Mouse (Mus musculus): ENCODE data around the gene Mrpl37. TPM values are rescaled to one million over a fixed set of nuclear protein-coding genes. Genes with fewer than 3 reads are reported as not detected.

Gene Mrpl37
- polyA plus RNA-seq, 1 experiment = 76.4 TPM

GRCm38 (mm10) chr4:107067151-107067840, 628 bp upstream of the Mrpl37 start:
- DNase-seq (ENCODE audit: extremely low spot score in 1 of 2, low spot score in 1 of 2) = no peak

- DNase-seq (ENCODE audit: extremely low spot score in 1 of 2, low spot score in 1 of 2) = no peak
These were observed 2.1 kb downstream of the Mrpl37 start for GRCm38 (mm10) chr4:107064394-107065098.

GRCm38 (mm10) chr4:107063214-107063613, 3.5 kb downstream of the Mrpl37 start:
- no peak for DNase-seq (ENCODE audit: extremely low spot score in 1 of 2, low spot score in 1 of 2)

- DNase-seq (ENCODE audit: extremely low spot score in 1 of 2, low spot score in 1 of 2) = no peak
These were observed 5.1 kb downstream of the Mrpl37 start for GRCm38 (mm10) chr4:107061560-107061959.

DNA sequence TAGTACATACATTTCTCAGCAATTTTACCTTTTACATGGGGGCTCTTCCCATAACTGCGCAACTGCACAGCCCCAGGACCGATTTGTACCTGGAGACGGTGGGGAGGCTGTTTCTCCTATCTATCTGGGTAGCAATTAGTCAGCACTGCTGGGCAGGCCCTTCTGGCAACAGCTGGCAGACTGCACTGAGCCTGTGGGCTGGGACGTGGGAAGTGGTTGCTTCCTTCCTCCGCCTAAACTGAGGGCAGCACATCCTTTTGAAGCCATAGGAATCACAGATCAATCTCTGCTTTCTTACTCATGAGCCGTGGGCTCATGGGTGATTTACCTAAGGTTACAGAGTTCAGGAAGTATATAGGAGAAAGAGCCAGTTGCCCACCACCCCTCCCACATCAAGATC, 7.9 kb downstream of the Mrpl37 start:
- DNase-seq (ENCODE audit: extremely low spot score in 1 of 2, low spot score in 1 of 2) = peak in 1 of 2 experiments; percentile 50

DNA sequence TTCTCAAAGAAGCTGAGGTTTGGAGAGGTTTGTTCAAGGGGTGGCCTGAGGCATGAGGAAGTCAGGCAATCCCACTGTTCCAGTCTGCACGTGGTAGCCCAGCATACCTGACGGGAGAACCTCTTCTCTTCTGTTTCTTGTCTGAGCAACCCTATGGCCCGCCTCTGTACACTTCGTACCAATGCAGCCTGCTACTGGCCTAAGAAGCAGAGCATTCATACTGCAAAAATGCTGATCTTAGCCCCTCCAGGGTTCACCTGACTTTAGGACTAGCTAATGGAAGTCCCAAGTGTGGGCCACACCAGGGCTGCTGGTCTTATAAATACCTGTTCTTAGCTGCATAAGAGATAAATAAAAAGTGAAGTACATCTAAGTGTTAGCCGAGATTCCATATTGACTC, 8.3 kb downstream of the Mrpl37 start:
- no peak for DNase-seq (ENCODE audit: extremely low spot score in 1 of 2, low spot score in 1 of 2)

GRCm38 (mm10) chr4:107056088-107056487, 10.6 kb downstream of the Mrpl37 start:
- DNase-seq (ENCODE audit: extremely low spot score in 1 of 2, low spot score in 1 of 2) = no peak

DNA sequence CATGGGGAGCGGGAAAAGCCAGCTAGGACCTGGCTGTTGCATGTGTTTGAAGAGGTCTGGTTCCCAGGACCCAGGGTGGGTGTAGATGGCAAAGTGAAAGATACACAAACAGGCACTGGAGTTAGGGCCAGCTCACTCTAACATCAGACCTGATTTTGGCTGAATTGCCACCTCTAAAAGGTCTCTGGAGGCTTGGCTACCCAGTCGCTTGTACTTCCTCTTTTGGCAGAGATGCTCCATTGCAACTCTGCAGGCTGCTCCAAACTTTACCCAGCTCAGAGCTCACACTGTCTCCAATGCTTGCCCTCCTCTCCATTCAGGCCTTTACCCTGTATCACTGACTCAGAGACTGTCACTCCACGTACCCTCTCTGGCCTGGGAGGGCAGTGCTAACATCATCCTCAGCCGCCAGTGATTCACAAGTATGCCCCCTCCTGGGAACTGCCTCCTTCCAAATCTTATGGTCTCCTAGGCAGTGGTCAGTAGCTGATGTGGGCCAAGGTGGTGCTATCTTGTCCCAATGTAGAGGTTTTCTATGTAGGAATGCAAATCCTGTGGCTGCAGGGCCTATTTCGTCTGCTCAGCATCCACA, 13.6 kb downstream of the Mrpl37 start:
- DNase-seq (ENCODE audit: extremely low spot score in 1 of 2, low spot score in 1 of 2) = no peak

DNA sequence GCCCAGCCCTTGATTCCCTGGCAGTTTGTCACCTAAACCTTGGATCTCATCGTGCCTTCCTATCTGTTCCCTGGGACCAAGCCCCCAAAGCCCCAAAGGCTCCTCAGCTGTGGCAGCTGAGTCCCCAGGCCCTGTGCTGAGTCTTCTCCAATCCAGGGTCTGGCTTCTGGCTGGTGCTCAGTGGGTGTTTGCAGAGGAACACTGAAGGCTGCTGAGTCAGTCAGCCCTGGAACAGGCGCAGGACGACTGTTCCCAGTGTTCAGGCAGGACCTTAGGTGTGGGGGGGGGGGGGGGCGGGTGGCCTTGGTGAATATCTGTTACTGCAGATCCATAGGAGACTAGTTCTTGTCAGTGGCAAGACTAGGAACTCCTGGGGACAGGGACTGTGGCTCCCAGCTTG, 14.8 kb downstream of the Mrpl37 start:
- peak in 1 of 2 experiments; percentile 36 for DNase-seq (ENCODE audit: extremely low spot score in 1 of 2, low spot score in 1 of 2)

DNA sequence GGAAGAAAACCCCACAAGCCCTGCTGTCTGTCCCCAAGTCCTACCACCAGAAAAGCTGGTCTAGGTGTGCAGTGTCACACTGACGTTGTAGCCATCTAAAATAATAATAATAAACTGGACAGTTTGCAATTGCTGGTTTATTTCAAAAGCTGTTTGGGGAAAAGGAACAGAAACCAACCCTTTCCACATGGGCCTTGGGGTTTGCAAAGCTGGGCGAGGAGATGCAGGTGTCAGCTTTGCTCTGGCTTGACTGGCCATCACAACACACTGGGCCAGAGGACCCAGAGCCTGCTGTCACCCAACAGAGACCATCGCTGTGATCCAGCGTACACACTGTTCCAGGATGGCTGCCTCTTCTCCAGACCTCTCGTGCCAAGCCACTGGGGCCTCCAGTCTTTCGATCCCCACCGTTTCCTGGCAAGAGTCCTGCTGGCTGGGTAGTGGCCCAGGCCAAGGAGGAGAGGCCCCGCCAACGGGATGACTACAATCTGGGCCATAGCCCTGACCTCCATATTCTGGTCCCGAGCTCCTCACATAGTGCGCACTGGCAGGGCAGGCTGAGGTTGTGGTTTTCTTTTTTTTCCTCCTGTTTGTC, 18.0 kb downstream of the Mrpl37 start:
- peak in 1 of 2 experiments; percentile 35 for DNase-seq (ENCODE audit: extremely low spot score in 1 of 2, low spot score in 1 of 2)

DNA sequence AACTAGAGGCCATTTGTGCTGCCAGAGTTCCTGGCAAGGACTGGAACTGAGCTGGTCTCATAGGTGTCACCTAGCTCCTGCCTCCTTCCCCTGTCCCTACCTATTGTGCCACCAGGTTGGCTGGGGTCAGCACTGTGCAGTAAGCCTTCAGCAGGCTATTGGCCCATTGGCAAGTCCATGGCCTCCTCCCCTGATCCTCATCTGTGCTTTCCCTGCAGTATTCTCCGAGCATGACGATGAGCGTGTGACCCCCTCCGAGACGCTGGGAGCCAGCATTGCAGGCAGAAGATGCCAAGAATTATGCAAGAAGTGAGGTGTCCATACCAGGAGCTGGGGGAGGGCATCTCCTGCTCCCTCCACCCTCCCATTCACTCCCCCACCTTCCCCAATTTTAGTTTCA, 18.9 kb downstream of the Mrpl37 start:
- DNase-seq (ENCODE audit: extremely low spot score in 1 of 2, low spot score in 1 of 2) = peak in 1 of 2 experiments; percentile 39

- no peak for DNase-seq (ENCODE audit: extremely low spot score in 1 of 2, low spot score in 1 of 2)
These were observed 21.5 kb downstream of the Mrpl37 start for GRCm38 (mm10) chr4:107045188-107045587.

DNA sequence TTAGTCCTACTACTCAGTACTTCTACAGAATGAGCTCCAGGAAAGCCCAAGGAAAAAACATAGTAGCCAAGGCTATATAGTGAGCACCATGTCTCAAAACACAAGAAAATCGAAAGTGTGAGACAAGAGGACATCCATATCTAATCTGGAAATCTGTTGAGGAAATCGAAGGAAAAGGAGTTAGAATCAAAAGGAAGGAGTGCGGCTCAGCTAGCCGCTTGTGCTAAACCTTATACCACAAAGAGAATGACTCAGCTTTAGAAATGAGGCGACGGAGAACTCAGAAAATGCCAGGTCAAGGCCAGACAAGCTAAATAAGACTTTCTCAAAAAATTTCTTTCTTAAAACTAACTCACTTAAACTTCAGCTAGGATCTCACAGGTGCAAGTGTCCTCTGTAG, 24.4 kb downstream of the Mrpl37 start:
- no peak for DNase-seq (ENCODE audit: extremely low spot score in 1 of 2, low spot score in 1 of 2)

DNA sequence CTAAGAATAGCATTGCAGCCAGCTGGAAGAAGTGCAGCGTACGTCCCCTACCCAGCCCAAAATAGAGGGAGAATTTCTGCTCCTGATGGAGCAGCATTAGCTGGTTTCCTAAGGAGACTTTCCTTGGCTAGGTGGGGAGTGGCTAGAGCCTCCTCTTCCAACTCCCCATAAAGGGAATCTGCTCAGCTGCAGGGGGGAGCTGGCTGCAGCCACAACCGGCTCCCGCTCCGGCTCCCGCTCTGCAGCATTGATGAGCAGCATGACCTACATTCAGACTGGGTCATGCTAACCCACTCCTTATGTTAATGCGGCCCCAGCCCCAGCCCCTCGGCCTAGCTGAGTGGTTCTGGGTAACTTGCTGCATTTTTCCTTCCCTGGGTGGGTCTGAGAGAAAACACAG, 27.4 kb downstream of the Mrpl37 start:
- DNase-seq (ENCODE audit: extremely low spot score in 1 of 2, low spot score in 1 of 2) = peak in 1 of 2 experiments; percentile 33

DNA sequence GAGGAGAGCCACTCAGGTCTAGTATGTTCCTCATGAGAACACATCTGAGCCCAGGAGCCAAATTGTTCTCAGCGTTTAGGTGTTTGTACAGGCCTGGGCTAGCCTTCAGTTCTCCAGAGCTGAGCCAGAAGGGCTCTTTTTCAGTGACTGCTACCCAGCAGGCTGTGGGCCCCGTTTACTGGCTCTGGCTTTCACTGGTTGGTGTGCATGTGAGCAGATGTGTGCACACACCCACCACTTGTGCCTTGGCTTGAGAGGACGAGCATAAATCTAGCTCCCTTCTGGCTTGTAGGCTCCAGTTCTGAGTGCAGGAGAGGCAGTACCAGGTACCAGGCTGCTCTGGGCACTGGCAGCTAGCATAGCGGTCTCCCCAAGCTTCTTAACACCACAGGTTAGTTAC, 28.4 kb downstream of the Mrpl37 start:
- peak; percentile 38 to 63 for DNase-seq (ENCODE audit: extremely low spot score in 1 of 2, low spot score in 1 of 2)

DNA sequence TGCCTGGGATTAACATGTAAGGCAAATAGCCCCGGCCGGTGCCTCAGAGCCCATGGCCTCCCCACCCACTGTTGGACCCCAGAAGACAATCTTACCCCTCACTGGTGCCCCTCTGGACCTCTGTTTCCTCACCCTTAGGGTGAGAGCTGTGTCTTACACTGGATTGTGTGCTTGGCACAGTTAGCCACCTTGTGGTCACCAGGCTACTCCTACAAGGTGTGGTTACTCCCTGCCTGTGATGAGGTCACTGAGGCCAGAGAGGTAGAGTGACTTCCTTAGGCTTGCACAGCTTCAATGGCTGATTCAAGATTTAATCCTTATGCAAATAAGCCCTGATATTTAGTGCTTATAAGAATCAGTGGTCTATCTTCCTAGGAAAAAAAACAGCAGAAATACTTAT, 29.7 kb downstream of the Mrpl37 start:
- DNase-seq (ENCODE audit: extremely low spot score in 1 of 2, low spot score in 1 of 2) = no peak

DNA sequence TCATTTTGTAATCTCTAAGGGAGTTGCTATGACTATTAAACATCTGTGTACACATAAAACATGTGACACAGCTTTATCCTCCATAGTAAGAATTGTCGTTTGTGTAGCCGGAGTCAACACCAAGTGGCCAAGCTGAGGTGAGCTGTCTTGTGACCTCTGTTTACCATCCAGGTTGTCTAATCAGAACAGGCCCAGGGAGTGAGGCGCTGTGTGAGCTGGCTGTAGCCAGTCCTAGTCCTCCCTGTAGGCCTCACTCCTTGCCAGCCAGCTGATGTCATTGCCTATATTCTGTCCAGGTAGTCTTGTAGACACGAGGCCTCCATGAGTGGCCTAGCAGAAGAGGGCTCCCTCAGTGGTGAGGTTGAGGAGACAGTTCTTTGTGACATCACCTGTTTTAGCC, 31.0 kb downstream of the Mrpl37 start:
- no peak for DNase-seq (ENCODE audit: extremely low spot score in 1 of 2, low spot score in 1 of 2)

DNA sequence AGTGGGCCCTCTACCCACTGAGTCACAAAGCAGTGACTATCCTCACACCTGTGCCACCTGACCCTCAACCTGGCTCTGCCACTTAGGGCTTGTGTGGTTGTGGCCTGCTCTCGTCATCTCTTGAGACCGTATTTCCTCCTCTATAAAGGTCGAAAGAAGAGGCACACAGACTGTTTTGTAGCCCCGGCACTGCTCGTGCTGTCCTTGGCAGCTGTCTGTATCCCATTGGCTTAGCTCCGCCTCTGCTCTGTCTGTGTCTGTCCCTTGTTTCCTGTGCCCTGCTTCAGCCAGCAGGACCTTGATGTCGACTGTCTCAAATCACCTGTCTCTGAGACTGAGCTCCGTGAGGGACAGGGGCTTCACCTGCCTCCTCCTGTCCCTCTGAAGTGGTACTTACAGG, 40.2 kb downstream of the Mrpl37 start:
- no peak for DNase-seq (ENCODE audit: extremely low spot score in 1 of 2, low spot score in 1 of 2)

- DNase-seq (ENCODE audit: extremely low spot score in 1 of 2, low spot score in 1 of 2) = no peak
These were observed 41.3 kb downstream of the Mrpl37 start for GRCm38 (mm10) chr4:107025369-107025768.

GRCm38 (mm10) chr4:107024899-107025298, 41.8 kb downstream of the Mrpl37 start:
- no peak for DNase-seq (ENCODE audit: extremely low spot score in 1 of 2, low spot score in 1 of 2)

GRCm38 (mm10) chr4:107021464-107021863, 45.2 kb downstream of the Mrpl37 start:
- no peak for DNase-seq (ENCODE audit: extremely low spot score in 1 of 2, low spot score in 1 of 2)

Data from frontal cortex, adult 2 months (tissue).